Mouse (Mus musculus): Measurements from ENCODE around the gene Col6a1.

DNA sequence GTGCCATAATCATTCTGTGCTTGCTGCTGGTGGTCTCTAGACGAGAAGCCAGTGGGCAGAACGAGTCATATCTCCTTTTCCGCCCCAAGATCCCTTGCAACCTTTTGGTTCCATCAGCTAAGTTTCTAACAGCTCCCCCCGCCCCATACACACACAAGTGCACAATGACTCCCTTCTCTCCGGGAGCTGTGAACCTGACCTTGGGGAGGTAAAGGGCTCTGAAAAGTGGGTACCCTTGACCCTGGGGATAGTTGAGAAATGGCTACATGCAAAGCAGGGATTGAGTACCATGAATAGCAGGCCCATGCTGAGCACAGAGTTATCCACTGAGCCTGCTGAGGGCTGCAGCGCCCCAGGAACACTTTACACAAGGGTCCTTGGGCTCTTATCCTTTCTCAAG, 6.4 kb upstream of the Col6a1 start:
- TF ChIP-seq CTCF (IDR thresholded peaks at IDR 0.05; ENCODE audit: control insufficient read depth, insufficient read depth, insufficient replicate concordance, low read depth, low read length) (no peak), POLR2A (IDR thresholded peaks at IDR 0.05; ENCODE audit: control insufficient read depth, low read depth, low read length) (no peak)
